Mouse (Mus musculus): ENCODE measurements around the gene Fgf12.
A peak's percentile ranks its signal among the peaks of the same experiment; 100 is the strongest.

- peak; percentile 16; the same call in 1 of the 2 replicates for TF ChIP-seq CTCF (IDR thresholded peaks at IDR 0.05; ENCODE audit: borderline replicate concordance, insufficient read depth, low read length)
- no peak for TF ChIP-seq POLR2A (IDR thresholded peaks at IDR 0.05; ENCODE audit: low read depth, low read length)
Measured at GRCm38 (mm10) chr16:28793115-28793514, 40.2 kb upstream of the Fgf12 start.
